Mouse (Mus musculus): Measurements from ENCODE around the gene Shcbp1l.

DNA sequence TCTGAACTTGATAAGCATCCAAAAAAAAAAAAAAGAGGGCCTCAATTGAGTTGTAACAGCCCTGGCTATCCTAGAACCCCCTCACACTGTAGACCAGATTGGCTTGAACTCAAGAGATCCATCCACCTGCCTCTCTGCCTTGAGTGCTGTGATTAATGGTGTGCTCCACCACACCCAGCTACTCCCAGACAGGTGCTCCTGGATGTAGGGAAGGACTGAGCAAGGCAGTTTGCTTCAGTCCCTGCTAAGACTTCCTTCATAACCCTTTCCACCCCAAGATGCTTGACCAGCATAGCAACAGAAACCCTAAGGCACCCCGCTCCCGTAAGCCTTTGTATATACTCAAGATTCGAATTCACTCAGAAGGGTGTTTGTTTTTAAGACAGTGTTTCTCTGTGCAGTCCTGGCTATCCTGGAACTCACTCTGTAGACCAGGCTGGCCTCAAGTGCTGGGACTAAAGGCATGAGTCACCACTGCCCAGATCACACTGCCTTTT is 28.2 kb downstream of the Shcbp1l start:
- no peak for TF ChIP-seq CTCF (conservative IDR thresholded peaks at IDR 0.05; ENCODE audit: low read length)
- TF ChIP-seq NANOG (IDR thresholded peaks at IDR 0.05; ENCODE audit: borderline replicate concordance, low read length): no peak
- TF ChIP-seq POU5F1 (IDR thresholded peaks at IDR 0.05; ENCODE audit: borderline replicate concordance, low read length): no peak

Data from E14TG2a.4 (cell line).